ENCODE assay signal across 8 mouse cellular contexts in the genomic region with DNA sequence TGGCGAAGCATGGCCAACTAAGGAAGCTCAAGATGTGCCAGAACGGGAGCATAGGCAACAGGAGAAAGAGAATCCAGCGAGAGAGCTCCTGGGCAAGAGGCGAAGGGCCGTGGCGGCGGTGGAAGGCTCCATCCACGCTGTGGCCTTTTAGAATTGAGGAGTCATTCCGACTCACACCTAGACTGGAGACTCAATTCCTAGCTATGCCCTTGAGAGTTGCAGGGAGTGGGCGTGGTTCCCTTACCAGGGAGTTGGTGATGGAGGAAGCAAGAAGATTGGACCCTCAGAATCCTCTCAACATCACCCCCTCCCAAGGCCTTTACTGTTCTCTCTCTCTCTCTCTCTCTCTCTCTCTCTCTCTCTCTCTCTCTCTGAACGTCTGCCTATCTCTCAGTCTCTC. TPM values are rescaled to one million over a fixed set of nuclear protein-coding genes. Genes with fewer than 3 reads are reported as not detected.
DNase-seq lines count a peak whose midpoint lies in the region; ATAC-seq and TF ChIP-seq lines count a peak whose summit lies in the region.

No protein-coding gene starts in this region.

- H3K36me3 ChIP-seq in heart, embryonic 16.5 days (ENCODE audit: control insufficient read depth, insufficient read depth), result no peaks in the 10 kb centered on the region
- peaks cover 39% of the 10 kb centered on the region for H3K36me3 ChIP-seq in G1E (replicated peaks)
- H3K36me3 ChIP-seq in embryonic facial prominence, embryonic 13.5 days, result peaks cover 24% of the 10 kb centered on the region
- H3K36me3 ChIP-seq in limb, embryonic 13.5 days, result peaks cover 39% of the 10 kb centered on the region
- peaks cover 8% of the 10 kb centered on the region for H3K36me3 ChIP-seq in stomach, embryonic 15.5 days

- peak overlapping the region; percentile 92 for H3K4me2 ChIP-seq in heart, embryonic 16.5 days (ENCODE audit: low read depth, low read length)
- H3K4me2 ChIP-seq in embryonic facial prominence, embryonic 13.5 days, result peak overlapping the region; percentile 92
- H3K4me2 ChIP-seq in limb, embryonic 13.5 days (replicated peaks), result peak overlapping the region; percentile 96
- peak overlapping the region; percentile 72 for H3K4me2 ChIP-seq in stomach, embryonic 15.5 days

- 6% methylated on average over 11 of the region's 11 CpGs for WGBS in heart, embryonic 16.5 days
- WGBS in embryonic facial prominence, embryonic 13.5 days, result 8% methylated on average over 11 of the region's 11 CpGs
- 8% methylated on average over 11 of the region's 11 CpGs for WGBS in limb, embryonic 13.5 days
- WGBS in stomach, embryonic 15.5 days, result 5% methylated on average over 11 of the region's 11 CpGs

- ATAC-seq in heart, embryonic 16.5 days (replicated peaks; ENCODE audit: extremely low read depth, insufficient read depth, low FRiP score), result no peak
- ATAC-seq in G1E (ENCODE audit: extremely low read depth, insufficient number of reproducible peaks, low FRiP score, poor library complexity, severe bottlenecking), result no peak
- no peak for ATAC-seq in embryonic facial prominence, embryonic 13.5 days (ENCODE audit: insufficient number of reproducible peaks, insufficient read depth, low FRiP score, low TSS enrichment, low read depth)
- no peak for ATAC-seq in limb, embryonic 13.5 days (ENCODE audit: low FRiP score, low read depth)
- no peak for ATAC-seq in stomach, embryonic 15.5 days (ENCODE audit: insufficient read depth, low FRiP score, low read depth)

- no peaks in the 10 kb centered on the region for H3K9me3 ChIP-seq in heart, embryonic 16.5 days (replicated peaks; ENCODE audit: control insufficient read depth, low read length)
- no peaks in the 10 kb centered on the region for H3K9me3 ChIP-seq in G1E (replicated peaks)
- no peaks in the 10 kb centered on the region for H3K9me3 ChIP-seq in embryonic facial prominence, embryonic 13.5 days
- no peaks in the 10 kb centered on the region for H3K9me3 ChIP-seq in limb, embryonic 13.5 days
- no peaks in the 10 kb centered on the region for H3K9me3 ChIP-seq in stomach, embryonic 15.5 days

- TF ChIP-seq CTCF in G1E (IDR thresholded peaks at IDR 0.05; ENCODE audit: low read depth, low read length), result no peak

- H3K27me3 ChIP-seq in heart, embryonic 16.5 days (ENCODE audit: control insufficient read depth, insufficient read depth, low read length), result no peaks in the 10 kb centered on the region
- H3K27me3 ChIP-seq in G1E (ENCODE audit: insufficient read depth, low read length), result peaks cover 7% of the 10 kb centered on the region
- peaks cover 4% of the 10 kb centered on the region; the same call in 1 of the 2 replicates for H3K27me3 ChIP-seq in embryonic facial prominence, embryonic 13.5 days
- no peaks in the 10 kb centered on the region for H3K27me3 ChIP-seq in limb, embryonic 13.5 days
- H3K27me3 ChIP-seq in stomach, embryonic 15.5 days (replicated peaks), result no peaks in the 10 kb centered on the region

- H3K4me1 ChIP-seq in heart, embryonic 16.5 days (ENCODE audit: control insufficient read depth, insufficient read depth, low read length), result peaks cover 11% of the 10 kb centered on the region
- H3K4me1 ChIP-seq in G1E (ENCODE audit: insufficient read depth, low read depth, low read length), result peaks cover 48% of the 10 kb centered on the region
- H3K4me1 ChIP-seq in embryonic facial prominence, embryonic 13.5 days, result peaks cover 9% of the 10 kb centered on the region
- H3K4me1 ChIP-seq in limb, embryonic 13.5 days, result peaks cover 11% of the 10 kb centered on the region
- peaks cover 14% of the 10 kb centered on the region for H3K4me1 ChIP-seq in stomach, embryonic 15.5 days

- peak overlapping the region; percentile 82 for H3K4me3 ChIP-seq in heart, embryonic 16.5 days (ENCODE audit: low read length)
- H3K4me3 ChIP-seq in G1E (ENCODE audit: low read depth, low read length), result peak overlapping the region; percentile 78
- peak overlapping the region; percentile 83 for H3K4me3 ChIP-seq in embryonic facial prominence, embryonic 13.5 days
- peak overlapping the region; percentile 87 for H3K4me3 ChIP-seq in limb, embryonic 13.5 days
- peak overlapping the region; percentile 82 for H3K4me3 ChIP-seq in stomach, embryonic 15.5 days (replicated peaks)

- no peak for DNase-seq in heart, adult 18-20 months
- DNase-seq in G1E (ENCODE audit: low spot score), result no peak
- no peak for DNase-seq in gastrocnemius, adult 8-10 months (ENCODE audit: low spot score in 2 of 2)
- DNase-seq in left cerebral cortex, postnatal 25 days (ENCODE audit: low spot score in 2 of 2), result no peak

- intact Hi-C loops in left cerebral cortex, postnatal 25 days (cut with DNase I), result no loop called here

- H3K9ac ChIP-seq in heart, embryonic 16.5 days (ENCODE audit: low read length), result peak overlapping the region; percentile 90
- peak overlapping the region; percentile 80 for H3K9ac ChIP-seq in embryonic facial prominence, embryonic 13.5 days
- H3K9ac ChIP-seq in limb, embryonic 13.5 days, result peak overlapping the region; percentile 87
- H3K9ac ChIP-seq in stomach, embryonic 15.5 days, result peak overlapping the region; percentile 63

- H3K27ac ChIP-seq in heart, embryonic 16.5 days (ENCODE audit: low read length), result peak overlapping the region; percentile 47
- peak overlapping the region; percentile 67 for H3K27ac ChIP-seq in embryonic facial prominence, embryonic 13.5 days
- peak overlapping the region; percentile 77; the same call in 1 of the 2 replicates for H3K27ac ChIP-seq in limb, embryonic 13.5 days
- H3K27ac ChIP-seq in stomach, embryonic 15.5 days, result peak overlapping the region; percentile 69; the same call in 1 of the 2 replicates

RNA-seq across cellular contexts. Expression of gene Katnb1, which starts 0.7 kb away (rescaled TPM):
- 17.1 and 19.1 TPM in 2 replicates for polyA plus RNA-seq in heart, embryonic 16.5 days (2015; fragmentation: Nextera tagmentation; extraction: Ambion mirVana)
- 1 to 10 TPM; 4.8 to 5.1 TPM for total RNA-seq in heart, adult 18-20 months (2021)
- total RNA-seq in G1E (2014; fragmentation: Nextera tagmentation) (3.7 and 4.3 TPM in 2 replicates), G1E (2017) (14.3 and 18.1 TPM in 2 replicates)
- polyA plus RNA-seq in G1E (2012), result 31.7 and 40.0 TPM in 2 replicates
- 24.7 and 27.5 TPM in 2 replicates for polyA plus RNA-seq in embryonic facial prominence, embryonic 13.5 days (2015; fragmentation: Nextera tagmentation; extraction: Ambion mirVana)
- polyA plus RNA-seq in limb, embryonic 13.5 days (2015; fragmentation: Nextera tagmentation; extraction: Ambion mirVana), result 24.2 and 25.6 TPM in 2 replicates
- polyA plus RNA-seq in stomach, embryonic 15.5 days (2015; fragmentation: Nextera tagmentation; extraction: Ambion mirVana), result 15.1 and 19.7 TPM in 2 replicates
- 1 to 10 TPM; 7.0 to 8.9 (median 7.6) TPM for total RNA-seq in gastrocnemius, adult 8-10 months (2022)
- total RNA-seq in left cerebral cortex, postnatal 25 days (2021), result 10 to 100 TPM; 47.0 to 47.5 TPM

RNA-seq across cellular contexts. Expression of gene Drc7, which starts 26.7 kb away (rescaled TPM):
- 0.46 and 0.56 TPM in 2 replicates for polyA plus RNA-seq in heart, embryonic 16.5 days (2015; fragmentation: Nextera tagmentation; extraction: Ambion mirVana)
- not detected for total RNA-seq in heart, adult 18-20 months (2021)
- total RNA-seq in G1E (2014; fragmentation: Nextera tagmentation) (not detected in 2 replicates), G1E (2017) (0.05 TPM in 1 of 2 replicates, not detected in the other)
- polyA plus RNA-seq in G1E (2012), result 0.02 TPM in 1 of 2 replicates, not detected in the other
- polyA plus RNA-seq in embryonic facial prominence, embryonic 13.5 days (2015; fragmentation: Nextera tagmentation; extraction: Ambion mirVana), result 0.32 TPM in 1 of 2 replicates, not detected in the other
- not detected in 2 replicates for polyA plus RNA-seq in limb, embryonic 13.5 days (2015; fragmentation: Nextera tagmentation; extraction: Ambion mirVana)
- polyA plus RNA-seq in stomach, embryonic 15.5 days (2015; fragmentation: Nextera tagmentation; extraction: Ambion mirVana), result 0.08 TPM in 1 of 2 replicates, not detected in the other
- not detected for total RNA-seq in gastrocnemius, adult 8-10 months (2022)
- total RNA-seq in left cerebral cortex, postnatal 25 days (2021), result 1 to 10 TPM; 1.0 to 1.4 TPM
